Mouse (Mus musculus) heart, embryonic 10.5 days (tissue): ENCODE measurements around the gene Plekhb1. TPM values are rescaled to one million over a fixed set of nuclear protein-coding genes. Genes with fewer than 3 reads are reported as not detected.

ENCODE experiments used
- DNase-seq: peaks from one replicate; pipeline ENCODE4 v3.0.0-alpha.2; 2017; ENCODE audit warnings: low spot score
- H3K27ac ChIP-seq: fragments of 300-500 bp; sonication (generic); 2 replicates; pipeline ENCODE4 v1.5.1; 2016; ENCODE audit warnings: mild to moderate bottlenecking
- H3K27me3 ChIP-seq: fragments of 300-500 bp; sonication (generic); 2 replicates; pipeline ENCODE4 v1.6.1; 2016; ENCODE audit warnings: mild to moderate bottlenecking; ENCODE audit not compliant: poor library complexity, insufficient read depth, severe bottlenecking
- H3K36me3 ChIP-seq: fragments of 300-500 bp; sonication (generic); 2 replicates; pipeline ENCODE4 v1.6.1; 2016; ENCODE audit warnings: mild to moderate bottlenecking, moderate library complexity
- H3K4me1 ChIP-seq: fragments of 300-500 bp; sonication (generic); 2 replicates; pipeline ENCODE4 v1.6.1; 2016; ENCODE audit warnings: mild to moderate bottlenecking
- H3K4me3 ChIP-seq: fragments of 300-500 bp; sonication (generic); 2 replicates; pipeline ENCODE4 v1.5.1; 2016; ENCODE audit warnings: mild to moderate bottlenecking, moderate library complexity
- H3K9me3 ChIP-seq: fragments of 300-500 bp; sonication (generic); 2 replicates; pipeline ENCODE4 v1.6.1; 2016; ENCODE audit warnings: mild to moderate bottlenecking, moderate library complexity
- WGBS: fragments of 180-500 bp; shearing (Covaris S2); methylation state at CpG from one replicate; pipeline ENCODE4 v1.1.7; 2016; 5-methylcytosine and 5-hydroxymethylcytosine counted together
- polyA plus RNA-seq: library from polyadenylated mRNA; unstranded; fragments of >200 nt; fragmentation: Nextera tagmentation; extraction: Ambion mirVana; gene quantifications from 2 replicates; pipeline ENCODE4 v1.2.1, GENCODE M21; 2016

Plekhb1 gene
- polyA plus RNA-seq, 1 experiment from 2014 or later = 2.4 TPM

GRCm38 (mm10) chr7:100651011-100651410 lies 11.2 kb downstream of the Plekhb1 start:
- Histone ChIP-seq H3K9me3 (no peaks in the 10 kb centered on the region), H3K27ac (no peak overlapping the region), H3K4me1 (peaks cover 32% of the 10 kb centered on the region), H3K4me3 (no peak overlapping the region), H3K36me3 (no peaks in the 10 kb centered on the region), H3K27me3 (no peaks in the 10 kb centered on the region; the same call in 1 of the 2 replicates)
- no peak for DNase-seq
- WGBS = 66% methylated on average over 4 of the region's 4 CpGs

GRCm38 (mm10) chr7:100650421-100650820 lies 11.8 kb downstream of the Plekhb1 start:
- Histone ChIP-seq H3K27me3 (no peaks in the 10 kb centered on the region; the same call in 1 of the 2 replicates), H3K36me3 (no peaks in the 10 kb centered on the region), H3K27ac (no peak overlapping the region), H3K4me1 (peaks cover 28% of the 10 kb centered on the region), H3K4me3 (no peak overlapping the region), H3K9me3 (no peaks in the 10 kb centered on the region)
- 67% methylated on average over 6 of the region's 6 CpGs for WGBS
- DNase-seq = no peak

GRCm38 (mm10) chr7:100649826-100650225 lies 12.4 kb downstream of the Plekhb1 start:
- 72% methylated on average over 8 of the region's 8 CpGs for WGBS
- no peak overlapping the region for H3K4me3 ChIP-seq
- no peaks in the 10 kb centered on the region for H3K9me3 ChIP-seq
- H3K4me1 ChIP-seq = peaks cover 31% of the 10 kb centered on the region
- H3K27me3 ChIP-seq = no peaks in the 10 kb centered on the region
- peak overlapping the region; percentile 42; the same call in 1 of the 2 replicates for H3K27ac ChIP-seq
- DNase-seq = no peak
- no peaks in the 10 kb centered on the region for H3K36me3 ChIP-seq

- Histone ChIP-seq H3K36me3 (no peaks in the 10 kb centered on the region), H3K27me3 (no peaks in the 10 kb centered on the region), H3K9me3 (no peaks in the 10 kb centered on the region), H3K4me1 (peaks cover 27% of the 10 kb centered on the region), H3K27ac (peak overlapping the region; percentile 42; the same call in 1 of the 2 replicates), H3K4me3 (no peak overlapping the region)
- WGBS = 71% methylated on average over 4 of the region's 4 CpGs
- no peak for DNase-seq
Measured at GRCm38 (mm10) chr7:100649095-100649494, 13.1 kb downstream of the Plekhb1 start.

GRCm38 (mm10) chr7:100645147-100645546 lies 17.1 kb downstream of the Plekhb1 start:
- H3K27me3 ChIP-seq = no peaks in the 10 kb centered on the region
- DNase-seq = peak; percentile 84
- no peak overlapping the region for H3K27ac ChIP-seq
- peaks cover 14% of the 10 kb centered on the region for H3K4me1 ChIP-seq
- H3K4me3 ChIP-seq = no peak overlapping the region
- 31% methylated on average over 3 of the region's 3 CpGs for WGBS
- H3K9me3 ChIP-seq = no peaks in the 10 kb centered on the region
- H3K36me3 ChIP-seq = peaks cover 8% of the 10 kb centered on the region; the same call in 1 of the 2 replicates

- WGBS = 90% methylated on average over 4 of the region's 4 CpGs
Measured at GRCm38 (mm10) chr7:100642413-100642812, 19.8 kb downstream of the Plekhb1 start.

GRCm38 (mm10) chr7:100637657-100638056 lies 24.6 kb downstream of the Plekhb1 start:
- peaks cover 34% of the 10 kb centered on the region for H3K36me3 ChIP-seq
- no peaks in the 10 kb centered on the region for H3K27me3 ChIP-seq
- DNase-seq = no peak
- H3K4me1 ChIP-seq = no peaks in the 10 kb centered on the region
- H3K4me3 ChIP-seq = no peak overlapping the region
- H3K9me3 ChIP-seq = no peaks in the 10 kb centered on the region
- no peak overlapping the region for H3K27ac ChIP-seq
- WGBS = 4% methylated on average over 1 of the region's 1 CpGs

More at GRCm38 (mm10) chr7:100642413-100642812, 19.8 kb downstream of the Plekhb1 start:
- Histone ChIP-seq H3K9me3 (no peaks in the 10 kb centered on the region), H3K4me1 (peaks cover 3% of the 10 kb centered on the region; the same call in 1 of the 2 replicates), H3K4me3 (no peak overlapping the region), H3K27ac (no peak overlapping the region), H3K27me3 (no peaks in the 10 kb centered on the region), H3K36me3 (peaks cover 18% of the 10 kb centered on the region)
- DNase-seq = no peak

GRCm38 (mm10) chr7:100624538-100624937 lies 37.7 kb downstream of the Plekhb1 start:
- Histone ChIP-seq H3K36me3 (peaks cover 8% of the 10 kb centered on the region; the same call in 1 of the 2 replicates), H3K9me3 (no peaks in the 10 kb centered on the region), H3K27ac (no peak overlapping the region), H3K4me1 (peaks cover 4% of the 10 kb centered on the region; the same call in 1 of the 2 replicates), H3K27me3 (no peaks in the 10 kb centered on the region), H3K4me3 (no peak overlapping the region)
- 81% methylated on average over 3 of the region's 3 CpGs for WGBS
- no peak for DNase-seq

- Histone ChIP-seq H3K4me3 (no peak overlapping the region), H3K27me3 (no peaks in the 10 kb centered on the region), H3K27ac (no peak overlapping the region), H3K36me3 (0 out of 2 replicates have a peak, but pooled peaks cover 3% of the 10 kb centered on the region), H3K9me3 (no peaks in the 10 kb centered on the region), H3K4me1 (peaks cover 4% of the 10 kb centered on the region; the same call in 1 of the 2 replicates)
- 77% methylated on average over 2 of the region's 2 CpGs for WGBS
- DNase-seq = no peak
Measured at GRCm38 (mm10) chr7:100622277-100622676, 39.9 kb downstream of the Plekhb1 start.

GRCm38 (mm10) chr7:100616121-100616857 lies 45.9 kb downstream of the Plekhb1 start:
- no peaks in the 10 kb centered on the region for H3K4me1 ChIP-seq
- no peak for DNase-seq
- 0 out of 2 replicates have a peak, but pooled peaks cover 3% of the 10 kb centered on the region for H3K36me3 ChIP-seq
- H3K9me3 ChIP-seq = no peaks in the 10 kb centered on the region
- H3K27ac ChIP-seq = no peak overlapping the region
- no peak overlapping the region for H3K4me3 ChIP-seq
- H3K27me3 ChIP-seq = no peaks in the 10 kb centered on the region
- WGBS = 81% methylated on average over 4 of the region's 4 CpGs

GRCm38 (mm10) chr7:100608910-100609309 lies 53.3 kb downstream of the Plekhb1 start:
- no peaks in the 10 kb centered on the region for H3K9me3 ChIP-seq
- peak overlapping the region; percentile 99 for H3K4me3 ChIP-seq
- no peaks in the 10 kb centered on the region for H3K36me3 ChIP-seq
- no peaks in the 10 kb centered on the region for H3K27me3 ChIP-seq
- no peak for DNase-seq
- H3K4me1 ChIP-seq = peaks cover 9% of the 10 kb centered on the region; the same call in 1 of the 2 replicates
- 24% methylated on average over 4 of the region's 4 CpGs for WGBS
- peak overlapping the region; percentile 99 for H3K27ac ChIP-seq

- WGBS = 1% methylated on average over 43 of the region's 43 CpGs
Measured at GRCm38 (mm10) chr7:100608130-100608741, 54.0 kb downstream of the Plekhb1 start, which contains the start of gene Mrpl48. Mrpl48 (minus strand) TSS chr7:100608301.

More at GRCm38 (mm10) chr7:100608130-100608741, 54.0 kb downstream of the Plekhb1 start, which contains the start of gene Mrpl48:
- DNase-seq = peak; percentile 87
- no peaks in the 10 kb centered on the region for H3K9me3 ChIP-seq
- H3K4me3 ChIP-seq = peak within 1 kb of the TSS; percentile 99
- peaks cover 9% of the 10 kb centered on the region; the same call in 1 of the 2 replicates for H3K4me1 ChIP-seq
- peak within 1 kb of the TSS; percentile 99 for H3K27ac ChIP-seq
- H3K27me3 ChIP-seq = no peaks in the 10 kb centered on the region
- H3K36me3 ChIP-seq = no peaks in the 10 kb centered on the region
